Mouse (Mus musculus) MEL (cell line): ENCODE measurements at regions not wholly inside any gene's neighbourhood (a gene's known extent, or its start where the extent isn't known, plus 50 kb on each side); places are given as distances from the start of the nearest gene placed in this dataset.

Experiments
- CTCF ChIP-seq, 3 experiments: IDR thresholded peaks in 2 of 3; conservative IDR thresholded peaks in 1 of 3; 2 replicates each; pipeline ENCODE4 v1.5.1; 2011 to 2012; ENCODE audit warnings: low read length in 3 of 3, low read depth in 2 of 3, mild to moderate bottlenecking in 2 of 3, improper control_type of control experiment in 1 of 3, inconsistent platforms in 1 of 3, mixed read lengths in 1 of 3, moderate library complexity in 1 of 3; ENCODE audit not compliant: control insufficient read depth in 1 of 3, insufficient read depth in 1 of 3, poor library complexity in 1 of 3, severe bottlenecking in 1 of 3
- HCFC1 ChIP-seq: IDR thresholded peaks from 2 replicates; pipeline ENCODE4 v1.6.1; 2012; ENCODE audit warnings: low read depth, mild to moderate bottlenecking, inconsistent platforms, low read length, improper control_type of control experiment, moderate library complexity
- ZC3H11A ChIP-seq: IDR thresholded peaks from 2 replicates; pipeline ENCODE4 v1.6.1; 2012; ENCODE audit warnings: low read depth, mild to moderate bottlenecking, inconsistent platforms, low read length, improper control_type of control experiment

DNA sequence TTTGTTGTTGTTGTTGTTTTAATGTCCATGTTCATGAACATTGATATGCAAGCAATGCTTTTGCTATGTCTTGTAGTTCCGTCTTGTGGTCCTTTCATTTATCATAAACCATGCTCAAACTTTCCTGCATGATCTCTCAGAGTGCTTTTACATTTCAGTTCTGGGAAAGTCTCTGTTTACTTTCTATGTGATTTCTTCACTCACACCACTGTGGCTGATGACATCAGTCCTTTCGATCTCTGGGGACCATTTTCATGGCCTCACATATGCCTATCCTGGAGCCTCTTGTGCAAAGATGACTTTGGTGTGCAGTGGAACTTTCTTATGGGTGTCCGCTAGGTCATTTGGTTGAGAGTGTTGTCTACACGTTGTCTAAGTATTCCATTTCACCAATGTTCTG is 105.1 kb downstream of the Bcl2l11 start:
- TF ChIP-seq ZC3H11A (no peak), CTCF (IDR thresholded peaks at IDR 0.05 in 2 of 3, conservative IDR thresholded peaks at IDR 0.05 in 1 of 3; ENCODE audit: control insufficient read depth in 1 of 3, insufficient read depth in 1 of 3, low read depth in 2 of 3, low read length in 3 of 3, poor library complexity in 1 of 3, severe bottlenecking in 1 of 3) (no peak), HCFC1 (no peak)
